Mouse (Mus musculus) heart, postnatal 0 days (tissue): ENCODE results near the gene Mpeg1. TPM values are rescaled to one million over a fixed set of nuclear protein-coding genes. Genes with fewer than 3 reads are reported as not detected.

Experiments
- ATAC-seq: fragments of 200-750 bp; cut with Nextera tagmentation; 2 replicates; pipeline ENCODE4 v1.8.0; 2017; ENCODE audit warnings: low read depth, moderate number of reproducible peaks, moderate library complexity; ENCODE audit not compliant: insufficient read depth
- DNase-seq: peaks from one replicate; pipeline ENCODE4 v3.0.0-alpha.2; 2016; ENCODE audit warnings: low spot score
- H3K27ac ChIP-seq: fragments of 300-500 bp; sonication (generic); 2 replicates; pipeline ENCODE4 v1.5.1; 2014; ENCODE audit warnings: low read depth, mild to moderate bottlenecking
- H3K27me3 ChIP-seq: fragments of 300-500 bp; sonication (generic); 2 replicates; pipeline ENCODE4 v1.6.1; 2014; ENCODE audit warnings: low read length, mixed read lengths; ENCODE audit not compliant: control insufficient read depth, insufficient read depth
- H3K36me3 ChIP-seq: fragments of 300-500 bp; sonication (generic); replicated peaks from 2 replicates; pipeline ENCODE4 v1.6.1; 2014; ENCODE audit warnings: low read length, mixed read lengths; ENCODE audit not compliant: control insufficient read depth, insufficient read depth
- H3K4me1 ChIP-seq: fragments of 300-500 bp; sonication (generic); 2 replicates; pipeline ENCODE4 v1.6.1; 2014; ENCODE audit warnings: antibody characterized with exemption; ENCODE audit not compliant: control insufficient read depth, insufficient read depth
- H3K4me2 ChIP-seq: fragments of 300-500 bp; sonication (generic); 2 replicates; pipeline ENCODE4 v1.6.1; 2014; ENCODE audit warnings: low read depth, mild to moderate bottlenecking, low read length, moderate library complexity
- H3K4me3 ChIP-seq: fragments of 300-500 bp; sonication (generic); 2 replicates; pipeline ENCODE4 v1.5.1; 2014; ENCODE audit warnings: low read depth, low read length
- H3K9ac ChIP-seq: fragments of 300-500 bp; sonication (generic); replicated peaks from 2 replicates; pipeline ENCODE4 v1.6.1; 2014; ENCODE audit warnings: low read depth, low read length, mixed read lengths
- H3K9me3 ChIP-seq: fragments of 300-500 bp; sonication (generic); replicated peaks from 2 replicates; pipeline ENCODE4 v1.6.1; 2016; ENCODE audit warnings: low read length; ENCODE audit not compliant: control insufficient read depth
- CTCF ChIP-seq: IDR thresholded peaks from 2 replicates; pipeline ENCODE4 v1.5.1; 2016; ENCODE audit warnings: antibody characterized with exemption, control low read depth, low read depth
- EP300 ChIP-seq: IDR thresholded peaks from 2 replicates; pipeline ENCODE4 v1.6.1; 2016; ENCODE audit warnings: antibody characterized with exemption, low read depth
- WGBS: fragments of 180-500 bp; shearing (Covaris S2); extraction: QIAGEN DNeasy Blood & Tissue Kit; methylation state at CpG from one replicate; pipeline ENCODE4 v1.1.7; 2014; 5-methylcytosine and 5-hydroxymethylcytosine counted together
- polyA plus RNA-seq: library from polyadenylated mRNA; unstranded; fragments of >200 nt; fragmentation: Nextera tagmentation; extraction: Ambion mirVana; gene quantifications from 2 replicates; pipeline ENCODE4 v1.2.1, GENCODE M21; 2015
- total RNA-seq: library from RNA; depleted of rRNA; stranded (reverse); fragments of >200 nt; gene quantifications from 2 replicates; pipeline ENCODE4 v1.2.3, GENCODE M21; 2014; ENCODE audit warnings: low replicate concordance; rRNA removed

Mpeg1 gene
- total and polyA plus RNA-seq, 2 experiments from 2014 or later = 0.36 to 0.46 TPM

DNA sequence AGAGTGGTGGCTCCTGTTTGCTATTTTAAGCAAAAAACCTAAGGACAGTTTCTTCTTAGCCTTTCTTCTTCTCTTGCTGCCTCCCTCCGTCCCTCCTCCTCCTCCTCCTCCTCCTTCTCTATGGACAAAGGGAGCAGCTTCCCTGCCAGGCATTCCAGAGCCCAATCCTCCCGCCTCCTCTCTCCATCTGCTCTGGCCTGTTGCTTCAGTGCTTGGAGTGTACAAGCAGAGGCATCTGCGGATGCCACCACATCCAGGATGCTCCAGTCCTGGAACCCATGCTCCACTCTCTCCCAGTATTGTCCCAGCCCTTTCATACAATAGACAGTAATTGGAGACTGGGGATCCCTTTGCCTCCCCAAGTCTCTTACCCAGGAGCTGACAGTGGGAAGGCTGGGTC lies 39.5 kb downstream of the Mpeg1 start:
- no peaks in the 10 kb centered on the region for H3K9me3 ChIP-seq
- ATAC-seq = no peak
- DNase-seq = no peak
- no peaks in the 10 kb centered on the region for H3K36me3 ChIP-seq
- no peak overlapping the region for H3K9ac ChIP-seq
- H3K4me1 ChIP-seq = no peaks in the 10 kb centered on the region
- H3K27me3 ChIP-seq = peaks cover 16% of the 10 kb centered on the region
- H3K4me3 ChIP-seq = peak overlapping the region; percentile 15; the same call in 1 of the 2 replicates
- no peak overlapping the region; the same call in 1 of the 2 replicates for H3K27ac ChIP-seq
- 18% methylated on average over 3 of the region's 3 CpGs for WGBS
- no peak for TF ChIP-seq CTCF
- TF ChIP-seq EP300 = no peak
- peak overlapping the region; percentile 95 for H3K4me2 ChIP-seq

- Histone ChIP-seq H3K9me3 (no peaks in the 10 kb centered on the region), H3K9ac (peak overlapping the region; percentile 51), H3K27ac (peak overlapping the region; percentile 49; the same call in 1 of the 2 replicates), H3K36me3 (no peaks in the 10 kb centered on the region), H3K4me1 (no peaks in the 10 kb centered on the region), H3K4me3 (peak overlapping the region; percentile 59), H3K4me2 (peak overlapping the region; percentile 95), H3K27me3 (peaks cover 16% of the 10 kb centered on the region)
- DNase-seq (no peak), ATAC-seq (peak; percentile 48)
- WGBS = 1% methylated on average over 37 of the region's 38 CpGs
- TF ChIP-seq EP300 (no peak), CTCF (no peak)
Observed at GRCm38 (mm10) chr19:12500881-12501311, 40.3 kb downstream of the Mpeg1 start.

- peak within 1 kb of the TSS; percentile 49 for H3K27ac ChIP-seq
- TF ChIP-seq CTCF (peak; percentile 98), EP300 (no peak)
- peak within 1 kb of the TSS; percentile 59 for H3K4me3 ChIP-seq
- no peaks in the 10 kb centered on the region for H3K36me3 ChIP-seq
- H3K4me1 ChIP-seq = no peaks in the 10 kb centered on the region
- under 1% methylated on average over 74 of the region's 80 CpGs for WGBS
- peak within 1 kb of the TSS; percentile 95 for H3K4me2 ChIP-seq
- DNase-seq (peak; percentile 88), ATAC-seq (peak; percentile 90)
- H3K27me3 ChIP-seq = peaks cover 16% of the 10 kb centered on the region
- peak within 1 kb of the TSS; percentile 51 for H3K9ac ChIP-seq
- no peaks in the 10 kb centered on the region for H3K9me3 ChIP-seq
Observed at GRCm38 (mm10) chr19:12501370-12502347, 41.1 kb downstream of the Mpeg1 start, which contains the start of gene Dtx4. Gene Dtx4, minus strand, starts transcription at chr19:12501454.

DNA sequence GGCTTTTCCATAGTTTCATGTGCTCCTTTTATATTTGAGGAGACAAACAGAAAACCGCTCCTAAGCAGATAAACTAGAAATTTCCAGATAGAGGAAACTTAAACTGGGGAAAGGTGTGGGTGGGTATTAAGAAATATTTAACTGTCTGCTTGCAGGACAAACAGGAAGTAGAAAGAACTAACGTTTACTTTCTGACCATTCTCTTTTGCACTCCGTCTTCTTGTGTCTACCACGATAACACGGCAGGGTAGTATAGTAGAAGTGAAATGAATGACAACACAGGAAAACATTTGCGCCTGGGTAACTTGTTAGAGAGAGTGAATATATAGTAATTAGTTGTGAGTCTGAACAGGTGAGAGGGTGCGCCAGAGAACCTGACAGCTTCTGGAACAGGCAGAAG lies 42.2 kb downstream of the Mpeg1 start:
- H3K36me3 ChIP-seq = no peaks in the 10 kb centered on the region
- 81% methylated on average over 7 of the region's 7 CpGs for WGBS
- no peak overlapping the region for H3K4me2 ChIP-seq
- no peak overlapping the region for H3K4me3 ChIP-seq
- ATAC-seq (no peak), DNase-seq (no peak)
- no peaks in the 10 kb centered on the region for H3K4me1 ChIP-seq
- H3K9me3 ChIP-seq = no peaks in the 10 kb centered on the region
- TF ChIP-seq CTCF (no peak), EP300 (no peak)
- H3K9ac ChIP-seq = no peak overlapping the region
- H3K27me3 ChIP-seq = peaks cover 16% of the 10 kb centered on the region
- no peak overlapping the region for H3K27ac ChIP-seq

DNA sequence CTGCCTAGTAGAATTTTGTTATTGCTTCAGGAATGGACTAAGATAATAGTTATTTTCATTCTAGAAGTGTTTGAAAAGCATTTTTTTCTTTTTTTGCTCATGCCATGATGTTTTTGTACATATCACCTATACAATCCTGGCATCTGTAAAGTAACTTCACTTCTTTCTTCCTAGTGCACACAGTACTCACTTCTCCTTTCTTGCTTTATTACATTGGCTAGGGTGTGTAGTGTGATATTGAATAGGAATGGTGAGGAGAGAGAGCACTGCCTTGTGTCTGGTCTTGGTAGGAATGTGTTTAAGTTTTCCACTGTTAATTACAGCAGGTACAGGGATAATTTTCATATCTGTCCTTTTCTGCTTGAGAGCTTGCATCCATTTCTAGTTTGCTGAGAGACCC lies 54.0 kb downstream of the Mpeg1 start:
- no peak overlapping the region for H3K9ac ChIP-seq
- H3K36me3 ChIP-seq = no peaks in the 10 kb centered on the region
- ATAC-seq (no peak), DNase-seq (no peak)
- no peak overlapping the region for H3K27ac ChIP-seq
- 0 out of 2 replicates have a peak, but pooled peaks cover 2% of the 10 kb centered on the region for H3K27me3 ChIP-seq
- no peaks in the 10 kb centered on the region for H3K9me3 ChIP-seq
- no peaks in the 10 kb centered on the region for H3K4me1 ChIP-seq
- H3K4me2 ChIP-seq = no peak overlapping the region
- no peak overlapping the region for H3K4me3 ChIP-seq
- no peak for TF ChIP-seq EP300
- no peak for TF ChIP-seq CTCF

Other genes starting within 250 kb of the Mpeg1 start
- not detected in 2 replicates for gene Olfr1432, start 228.2 kb upstream of the Mpeg1 start, total RNA-seq
- gene Olfr1432, start 228.2 kb upstream of the Mpeg1 start, polyA plus RNA-seq = not detected in 2 replicates
- gene Olfr262, start 219.1 kb upstream of the Mpeg1 start, total RNA-seq = not detected in 2 replicates
- not detected in 2 replicates for gene Olfr262, start 219.1 kb upstream of the Mpeg1 start, polyA plus RNA-seq
- not detected in 2 replicates for gene Olfr235, start 199.7 kb upstream of the Mpeg1 start, total RNA-seq
- not detected in 2 replicates for gene Olfr235, start 199.7 kb upstream of the Mpeg1 start, polyA plus RNA-seq
- gene Olfr1434, start 180.9 kb upstream of the Mpeg1 start, total RNA-seq = not detected in 2 replicates
- not detected in 2 replicates for gene Olfr1434, start 180.9 kb upstream of the Mpeg1 start, polyA plus RNA-seq
- gene Olfr1436, start 161.6 kb upstream of the Mpeg1 start, total RNA-seq = not detected in 2 replicates
- not detected in 2 replicates for gene Olfr1436, start 161.6 kb upstream of the Mpeg1 start, polyA plus RNA-seq
- not detected in 2 replicates for gene Olfr1437, start 135.7 kb upstream of the Mpeg1 start, total RNA-seq
- gene Olfr1437, start 135.7 kb upstream of the Mpeg1 start, polyA plus RNA-seq = not detected in 2 replicates
- not detected in 2 replicates for gene Olfr1438-ps1, start 124.9 kb upstream of the Mpeg1 start, total RNA-seq
- gene Olfr1438-ps1, start 124.9 kb upstream of the Mpeg1 start, polyA plus RNA-seq = not detected in 2 replicates
- gene Olfr1440, start 73.5 kb upstream of the Mpeg1 start, total RNA-seq = not detected in 2 replicates
- gene Olfr1440, start 73.5 kb upstream of the Mpeg1 start, polyA plus RNA-seq = not detected in 2 replicates
- gene Olfr1441, start 43.3 kb upstream of the Mpeg1 start, total RNA-seq = not detected in 2 replicates
- gene Olfr1441, start 43.3 kb upstream of the Mpeg1 start, polyA plus RNA-seq = not detected in 2 replicates
- gene Pfpl, start 32.9 kb upstream of the Mpeg1 start, total RNA-seq = not detected in 2 replicates
- not detected in 2 replicates for gene Pfpl, start 32.9 kb upstream of the Mpeg1 start, polyA plus RNA-seq
- gene Dtx4, start 40.7 kb downstream of the Mpeg1 start, total RNA-seq = 1.5 and 3.8 TPM in 2 replicates
- 1.2 and 1.3 TPM in 2 replicates for gene Dtx4, start 40.7 kb downstream of the Mpeg1 start, polyA plus RNA-seq
- gene Fam111a, start 85.0 kb downstream of the Mpeg1 start, total RNA-seq = 8.4 and 9.3 TPM in 2 replicates
- 6.6 and 8.6 TPM in 2 replicates for gene Fam111a, start 85.0 kb downstream of the Mpeg1 start, polyA plus RNA-seq
- not detected in 2 replicates for gene Gm4952, start 139.2 kb downstream of the Mpeg1 start, total RNA-seq
- gene Gm4952, start 139.2 kb downstream of the Mpeg1 start, polyA plus RNA-seq = 0.14 TPM in 1 of 2 replicates, not detected in the other
- not detected in 2 replicates for gene Glyat, start 172.5 kb downstream of the Mpeg1 start, total RNA-seq
- not detected in 2 replicates for gene Glyat, start 172.5 kb downstream of the Mpeg1 start, polyA plus RNA-seq
- not detected in 2 replicates for gene Olfr1442, start 209.7 kb downstream of the Mpeg1 start, total RNA-seq
- not detected in 2 replicates for gene Olfr1442, start 209.7 kb downstream of the Mpeg1 start, polyA plus RNA-seq
- not detected in 2 replicates for gene Olfr1443, start 217.3 kb downstream of the Mpeg1 start, total RNA-seq
- gene Olfr1443, start 217.3 kb downstream of the Mpeg1 start, polyA plus RNA-seq = not detected in 2 replicates
- not detected in 2 replicates for gene Keg1, start 235.0 kb downstream of the Mpeg1 start, total RNA-seq
- gene Keg1, start 235.0 kb downstream of the Mpeg1 start, polyA plus RNA-seq = not detected in 2 replicates